Mouse (Mus musculus): ENCODE data around the gene Cpne5. TPM values are rescaled to one million over a fixed set of nuclear protein-coding genes. Genes with fewer than 3 reads are reported as not detected.
"Not testable (repeated sequence)": the region's sequence is repeated elsewhere in the genome, so short reads cannot be mapped to it uniquely, and the experiment has no call there.

Cpne5 gene
- polyA plus RNA-seq, 1 experiment from 2014 or later, result 0.27 TPM

DNA sequence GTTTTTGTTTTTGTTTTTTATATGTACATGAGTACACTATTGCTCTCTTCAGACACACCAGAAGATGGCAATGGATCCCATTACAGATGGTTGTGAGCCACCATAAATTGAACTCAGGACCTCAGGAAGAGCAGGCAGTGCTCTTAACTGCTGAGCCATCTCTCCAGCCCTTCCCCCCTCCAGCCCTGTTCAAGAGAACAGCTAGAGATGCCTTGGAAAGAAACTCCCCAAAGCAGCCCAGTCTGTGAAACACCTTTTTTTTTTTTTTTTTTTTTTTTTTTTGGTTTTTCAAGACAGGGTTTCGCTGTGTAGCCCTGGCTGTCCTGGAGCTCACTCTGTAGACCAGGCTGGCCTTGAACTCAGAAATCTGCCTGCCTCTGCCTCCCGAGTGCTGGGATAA, 29.1 kb upstream of the Cpne5 start:
- not testable (repeated sequence) for DNase-seq, H3K9ac ChIP-seq

DNA sequence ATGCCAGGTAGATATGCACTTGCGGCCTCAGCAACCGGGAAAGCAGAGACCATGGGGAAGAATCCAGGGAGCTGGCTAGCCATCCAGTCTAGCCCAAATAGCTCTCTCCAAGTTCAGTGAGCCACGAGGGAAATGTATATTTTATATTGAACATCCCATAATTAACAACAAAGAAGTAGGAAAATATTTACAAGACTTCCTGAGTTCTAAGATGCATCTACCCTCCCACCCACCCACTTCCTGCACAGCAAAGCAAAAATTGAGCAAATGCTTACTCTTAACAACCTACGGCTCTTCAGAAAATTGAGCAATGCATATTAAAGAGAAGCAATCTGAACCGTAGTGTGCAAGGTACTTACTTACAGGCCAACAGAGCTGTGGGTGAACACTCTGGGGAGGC, 26.8 kb upstream of the Cpne5 start:
- peaks cover 67% of the 10 kb centered on the region for H3K4me1 ChIP-seq (replicated peaks)
- peaks cover 26% of the 10 kb centered on the region for H3K36me3 ChIP-seq
- H3K9ac ChIP-seq, result peak overlapping the region; percentile 87
- DNase-seq (no peak), ATAC-seq (ENCODE audit: low read depth) (no peak)
- H3K27ac ChIP-seq, result peak overlapping the region; percentile 88
- WGBS (ENCODE audit: insufficient replicate concordance), result 59% methylated on average over 5 of the region's 5 CpGs
- no peaks in the 10 kb centered on the region for H3K9me3 ChIP-seq (replicated peaks)
- H3K4me3 ChIP-seq (replicated peaks), result peak overlapping the region; percentile 82
- no peaks in the 10 kb centered on the region for H3K27me3 ChIP-seq
- H3K4me2 ChIP-seq, result peak overlapping the region; percentile 91

More for the DNA sequence above, 29.1 kb upstream of the Cpne5 start:
- H3K4me3 ChIP-seq (replicated peaks); H3K4me2 ChIP-seq; ATAC-seq (ENCODE audit: low read depth); H3K36me3 ChIP-seq; H3K9me3 ChIP-seq (replicated peaks); H3K27me3 ChIP-seq: not testable (repeated sequence)
- WGBS (ENCODE audit: insufficient replicate concordance), result 87% methylated on average over 2 of the region's 2 CpGs
- Histone ChIP-seq H3K27ac (peak overlapping the region; percentile 94; the same call in 1 of the 2 replicates), H3K4me1 (replicated peaks) (peaks cover 60% of the 10 kb centered on the region)

DNA sequence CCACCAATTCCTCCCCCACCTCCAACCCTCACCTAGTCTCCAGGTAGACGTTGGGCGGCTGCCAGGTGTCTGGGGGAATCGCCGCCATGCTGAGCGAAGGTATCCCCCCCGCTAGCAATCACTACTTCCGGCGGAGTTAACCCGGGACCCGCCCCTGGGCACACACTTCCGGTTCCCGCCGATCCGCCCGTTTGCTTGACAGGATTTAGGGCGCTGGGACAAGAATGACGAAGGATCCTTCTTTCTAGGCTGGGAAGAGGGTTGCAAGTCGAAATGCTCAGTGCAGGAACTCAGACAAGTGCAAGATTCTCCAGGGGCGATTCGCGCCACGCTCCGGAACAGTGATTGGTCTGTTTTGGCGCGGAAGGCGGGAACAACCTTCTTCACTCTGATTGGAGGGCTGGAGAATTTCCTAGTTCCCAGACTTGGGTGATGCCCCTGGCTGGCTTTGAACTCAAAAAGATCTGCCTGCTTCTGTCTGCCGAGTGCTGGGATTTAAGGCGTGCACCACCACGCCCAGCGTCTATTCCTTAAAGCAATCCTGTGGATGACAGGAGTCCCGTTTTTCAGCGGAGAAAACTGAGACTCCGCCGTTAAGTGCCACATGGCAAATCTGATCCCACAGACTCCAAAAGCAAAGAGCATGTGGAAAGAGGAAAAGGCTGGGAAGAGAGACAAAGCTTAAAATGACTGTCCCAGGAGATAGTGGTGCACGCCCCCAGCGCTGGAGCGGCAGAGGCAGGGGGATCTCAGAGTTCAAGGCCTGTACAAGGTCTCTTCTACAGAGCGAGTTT, 26.1 kb upstream of the Cpne5 start, which contains the start of gene Ppil1:
Ppil1 (minus strand) TSS at position 347 of the 794 bp plus-strand sequence.
- peak within 1 kb of the TSS; percentile 82 for H3K4me3 ChIP-seq (replicated peaks)
- peak; percentile 75 for DNase-seq
- peak within 1 kb of the TSS; percentile 87 for H3K9ac ChIP-seq
- peak; percentile 57 for ATAC-seq (ENCODE audit: low read depth)
- H3K27me3 ChIP-seq, result no peaks in the 10 kb centered on the region
- 5% methylated on average over 38 of the region's 38 CpGs for WGBS (ENCODE audit: insufficient replicate concordance)
- peaks cover 69% of the 10 kb centered on the region for H3K4me1 ChIP-seq (replicated peaks)
- no peaks in the 10 kb centered on the region for H3K9me3 ChIP-seq (replicated peaks)
- peak within 1 kb of the TSS; percentile 88 for H3K27ac ChIP-seq
- peak within 1 kb of the TSS; percentile 91 for H3K4me2 ChIP-seq
- H3K36me3 ChIP-seq, result peaks cover 33% of the 10 kb centered on the region

DNA sequence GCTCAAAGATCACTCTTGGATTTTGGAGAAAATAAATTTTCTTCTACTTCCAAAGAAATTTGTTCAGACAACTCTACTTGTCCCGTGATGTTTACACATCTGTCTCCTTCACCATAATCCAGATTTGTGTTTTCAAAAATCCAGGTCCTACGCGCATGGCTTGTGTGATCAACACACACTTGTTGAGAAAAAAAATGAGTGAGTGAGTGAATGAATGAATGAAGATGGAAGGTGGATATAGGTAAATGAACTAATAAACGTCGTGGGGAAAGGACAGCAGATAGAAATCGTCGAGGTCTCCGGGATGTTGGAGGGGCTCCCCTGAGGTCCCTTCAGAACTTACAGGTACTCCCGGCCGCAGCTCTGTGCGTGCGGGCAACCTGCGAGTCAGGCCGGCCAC, 25.4 kb upstream of the Cpne5 start:
- H3K4me1 ChIP-seq (replicated peaks), result peaks cover 73% of the 10 kb centered on the region
- H3K9me3 ChIP-seq (replicated peaks), result no peaks in the 10 kb centered on the region
- peak overlapping the region; percentile 88 for H3K27ac ChIP-seq
- H3K4me2 ChIP-seq, result peak overlapping the region; percentile 91
- WGBS (ENCODE audit: insufficient replicate concordance), result under 1% methylated on average over 14 of the region's 14 CpGs
- H3K36me3 ChIP-seq, result peaks cover 39% of the 10 kb centered on the region
- H3K27me3 ChIP-seq, result no peaks in the 10 kb centered on the region
- ATAC-seq (ENCODE audit: low read depth) (0 out of 2 replicates have a peak, but pooled peaks have one; percentile 16), DNase-seq (no peak)
- peak overlapping the region; percentile 87 for H3K9ac ChIP-seq
- peak overlapping the region; percentile 82 for H3K4me3 ChIP-seq (replicated peaks)

DNA sequence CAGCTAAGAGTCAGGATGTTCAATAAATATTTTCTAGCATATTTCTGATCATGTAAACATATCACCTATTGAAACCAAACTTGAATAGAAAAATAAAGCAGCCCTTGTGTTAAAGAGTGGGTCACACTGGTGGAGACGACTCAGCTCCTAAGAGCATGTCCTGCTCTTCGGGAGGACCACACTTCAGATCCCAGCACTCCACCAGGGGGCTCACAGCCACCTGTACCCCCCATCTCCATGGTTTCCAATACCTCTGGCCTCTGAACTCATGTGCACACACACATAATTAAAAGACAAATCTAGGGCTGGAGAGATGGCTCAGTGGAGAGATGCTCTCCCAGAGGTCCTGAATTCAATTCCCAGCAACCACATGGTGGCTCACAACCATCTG, 24.3 kb upstream of the Cpne5 start:
- H3K9ac ChIP-seq, result peak overlapping the region; percentile 87
- H3K9me3 ChIP-seq (replicated peaks), result no peaks in the 10 kb centered on the region
- DNase-seq (no peak), ATAC-seq (ENCODE audit: low read depth) (no peak)
- H3K4me3 ChIP-seq (replicated peaks), result peak overlapping the region; percentile 82
- H3K27ac ChIP-seq, result 0 out of 2 replicates have a peak overlapping the region, but pooled peaks have one; percentile 29
- peaks cover 51% of the 10 kb centered on the region for H3K36me3 ChIP-seq
- H3K4me2 ChIP-seq, result peak overlapping the region; percentile 91
- no peaks in the 10 kb centered on the region for H3K27me3 ChIP-seq
- peaks cover 75% of the 10 kb centered on the region for H3K4me1 ChIP-seq (replicated peaks)
- 26% methylated on average over 2 of the region's 2 CpGs for WGBS (ENCODE audit: insufficient replicate concordance)

DNA sequence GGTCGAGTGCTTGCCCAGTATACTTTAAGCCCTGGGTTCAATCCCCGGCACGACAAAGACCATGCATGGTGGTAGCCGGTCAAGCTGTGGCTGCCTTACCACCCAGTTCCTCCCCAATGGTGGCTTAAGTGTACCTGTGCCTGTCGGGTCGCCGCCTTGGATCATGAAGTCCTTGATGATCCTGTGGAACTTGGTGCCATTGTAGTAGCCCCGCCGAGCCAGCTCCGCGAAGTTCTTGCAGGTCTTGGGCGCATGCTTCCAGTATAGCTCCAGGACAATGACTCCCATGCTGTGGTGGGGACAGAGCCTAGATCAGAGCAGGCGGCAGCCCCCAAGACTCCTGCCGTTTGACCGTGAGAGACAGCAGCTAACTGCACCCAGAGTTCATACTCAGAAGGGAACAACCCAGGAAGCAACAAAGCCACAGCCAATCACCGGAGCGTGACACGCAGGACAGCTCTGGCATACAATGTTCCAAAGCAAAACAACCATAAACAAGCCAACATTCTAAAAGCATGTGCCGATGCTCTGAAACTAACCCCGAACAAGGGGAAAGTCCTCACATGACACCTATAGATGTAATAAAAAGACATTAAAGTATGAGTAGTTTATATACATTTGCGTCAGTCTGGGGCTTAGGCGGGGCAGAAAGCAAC, 23.8 kb upstream of the Cpne5 start:
- peak overlapping the region; percentile 87 for H3K9ac ChIP-seq
- H3K4me2 ChIP-seq, result peak overlapping the region; percentile 91
- H3K27me3 ChIP-seq, result no peaks in the 10 kb centered on the region
- WGBS (ENCODE audit: insufficient replicate concordance), result 77% methylated on average over 22 of the region's 22 CpGs
- H3K4me3 ChIP-seq (replicated peaks), result peak overlapping the region; percentile 82
- H3K36me3 ChIP-seq, result peaks cover 56% of the 10 kb centered on the region
- H3K9me3 ChIP-seq (replicated peaks), result no peaks in the 10 kb centered on the region
- no peak for DNase-seq
- no peak for ATAC-seq (ENCODE audit: low read depth)
- H3K27ac ChIP-seq, result peak overlapping the region; percentile 29; the same call in 1 of the 2 replicates
- peaks cover 79% of the 10 kb centered on the region for H3K4me1 ChIP-seq (replicated peaks)

DNA sequence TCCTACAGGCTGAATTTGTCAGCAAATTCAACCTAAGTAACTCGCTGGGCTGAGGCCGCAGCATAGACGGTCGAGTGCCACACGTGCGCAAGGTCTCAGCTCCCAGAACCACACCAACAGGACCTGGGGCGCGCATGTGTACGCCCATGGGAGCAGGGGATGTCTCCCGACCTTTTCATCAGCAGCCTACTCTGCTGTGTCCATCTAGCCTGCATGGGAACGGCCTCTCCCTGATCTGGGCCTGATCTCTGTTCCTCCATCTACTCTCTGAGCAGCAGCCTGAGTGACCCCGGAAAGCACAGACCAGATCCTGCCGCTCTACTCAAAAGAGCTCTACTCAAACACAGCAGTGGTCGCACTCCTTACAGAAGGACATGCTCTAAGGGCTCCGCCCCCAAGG, 22.5 kb upstream of the Cpne5 start:
- WGBS (ENCODE audit: insufficient replicate concordance), result 86% methylated on average over 15 of the region's 15 CpGs
- peak overlapping the region; percentile 87; the same call in 1 of the 2 replicates for H3K9ac ChIP-seq
- peaks cover 68% of the 10 kb centered on the region for H3K36me3 ChIP-seq
- H3K4me2 ChIP-seq, result peak overlapping the region; percentile 91
- H3K9me3 ChIP-seq (replicated peaks), result no peaks in the 10 kb centered on the region
- no peaks in the 10 kb centered on the region for H3K27me3 ChIP-seq
- ATAC-seq (ENCODE audit: low read depth) (no peak), DNase-seq (no peak)
- peaks cover 75% of the 10 kb centered on the region for H3K4me1 ChIP-seq (replicated peaks)
- H3K4me3 ChIP-seq (replicated peaks), result 0 out of 2 replicates have a peak overlapping the region, but pooled peaks have one; percentile 2
- H3K27ac ChIP-seq, result peak overlapping the region; percentile 55; the same call in 1 of the 2 replicates

DNA sequence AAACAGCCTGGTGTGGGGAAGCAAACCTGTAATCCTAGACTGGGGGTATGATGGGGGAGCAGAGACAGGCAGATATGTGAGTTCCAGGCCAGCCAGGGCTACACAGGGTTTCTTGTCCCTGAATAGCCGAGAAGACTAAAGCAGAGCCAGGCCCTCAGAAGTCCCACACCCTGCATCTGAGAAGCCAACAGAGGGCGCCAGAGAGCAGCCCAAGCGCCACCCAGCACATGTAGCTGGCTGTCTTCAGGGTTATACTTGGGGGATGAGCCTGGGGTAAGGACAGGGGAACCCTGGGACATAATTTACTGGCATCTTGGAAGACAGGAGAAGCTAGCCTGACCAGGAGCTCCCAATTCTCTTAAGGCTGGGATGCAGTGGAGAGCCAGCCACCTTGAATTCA, 21.5 kb upstream of the Cpne5 start:
- peaks cover 65% of the 10 kb centered on the region for H3K4me1 ChIP-seq (replicated peaks)
- H3K9ac ChIP-seq, result peak overlapping the region; percentile 40
- 0 out of 2 replicates have a peak overlapping the region, but pooled peaks have one; percentile 17 for H3K4me2 ChIP-seq
- no peaks in the 10 kb centered on the region for H3K9me3 ChIP-seq (replicated peaks)
- WGBS (ENCODE audit: insufficient replicate concordance), result 10% methylated on average over 3 of the region's 3 CpGs
- H3K4me3 ChIP-seq (replicated peaks), result no peak overlapping the region
- peak; percentile 48 for DNase-seq
- H3K36me3 ChIP-seq, result peaks cover 79% of the 10 kb centered on the region
- H3K27me3 ChIP-seq, result no peaks in the 10 kb centered on the region
- peak; percentile 39; the same call in 1 of the 2 replicates for ATAC-seq (ENCODE audit: low read depth)
- H3K27ac ChIP-seq, result peak overlapping the region; percentile 14; the same call in 1 of the 2 replicates

DNA sequence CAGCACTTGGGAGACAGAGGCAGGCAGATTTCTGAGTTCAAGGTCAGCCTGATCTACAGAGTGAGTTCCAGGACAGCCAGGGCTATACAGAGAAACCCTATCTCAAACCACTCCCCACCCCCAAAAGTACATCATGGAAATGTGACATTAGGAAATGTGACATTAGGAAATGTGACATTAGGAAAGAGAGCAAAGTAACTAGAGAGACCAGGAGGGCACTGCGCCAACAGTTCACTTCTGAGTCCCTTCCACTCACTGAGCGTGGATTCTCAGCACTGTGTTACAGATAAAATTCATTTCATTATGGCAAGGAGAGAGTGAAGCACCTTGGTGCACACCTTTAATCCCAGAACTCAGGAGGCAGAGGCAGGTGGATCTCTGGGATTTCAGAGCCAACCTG, 21.0 kb upstream of the Cpne5 start:
- Histone ChIP-seq H3K9ac (no peak overlapping the region), H3K4me1 (replicated peaks) (peaks cover 61% of the 10 kb centered on the region), H3K36me3 (peaks cover 84% of the 10 kb centered on the region), H3K27ac (no peak overlapping the region), H3K27me3 (no peaks in the 10 kb centered on the region), H3K9me3 (replicated peaks) (no peaks in the 10 kb centered on the region), H3K4me3 (replicated peaks) (no peak overlapping the region), H3K4me2 (no peak overlapping the region)
- DNase-seq (no peak), ATAC-seq (ENCODE audit: low read depth) (no peak)
- 82% methylated on average over 2 of the region's 2 CpGs for WGBS (ENCODE audit: insufficient replicate concordance)

DNA sequence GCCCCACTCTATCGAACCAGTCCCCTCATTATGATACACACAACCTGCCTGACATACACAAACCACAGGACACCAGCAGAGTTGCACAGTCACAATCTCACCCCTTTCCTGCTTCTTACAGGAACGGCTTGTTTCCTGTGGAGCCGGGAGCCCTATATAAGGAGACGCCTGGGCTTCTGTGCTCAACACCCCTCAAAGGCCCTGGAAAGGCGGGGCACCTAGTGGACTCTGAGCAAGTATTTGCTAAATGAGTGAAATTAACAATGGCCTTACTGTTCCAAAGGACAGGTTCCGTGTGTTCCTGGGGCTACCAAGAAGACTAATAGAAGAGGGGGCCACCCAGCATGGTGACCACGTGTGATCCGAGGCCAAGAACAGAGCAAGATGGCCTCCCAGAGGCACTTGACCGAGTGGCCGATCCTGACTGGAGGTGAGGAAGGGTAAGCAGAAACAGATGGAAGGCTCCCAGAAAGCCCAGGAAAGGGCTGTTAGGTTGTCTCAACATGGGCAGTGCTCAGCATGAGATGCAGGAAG, 20.1 kb upstream of the Cpne5 start:
- DNase-seq (no peak), ATAC-seq (ENCODE audit: low read depth) (no peak)
- Histone ChIP-seq H3K27ac (no peak overlapping the region; the same call in 1 of the 2 replicates), H3K9ac (no peak overlapping the region), H3K4me2 (no peak overlapping the region), H3K4me3 (replicated peaks) (no peak overlapping the region), H3K36me3 (peaks cover 91% of the 10 kb centered on the region), H3K9me3 (replicated peaks) (no peaks in the 10 kb centered on the region), H3K4me1 (replicated peaks) (peaks cover 61% of the 10 kb centered on the region), H3K27me3 (no peaks in the 10 kb centered on the region)
- WGBS (ENCODE audit: insufficient replicate concordance), result 82% methylated on average over 10 of the region's 10 CpGs

DNA sequence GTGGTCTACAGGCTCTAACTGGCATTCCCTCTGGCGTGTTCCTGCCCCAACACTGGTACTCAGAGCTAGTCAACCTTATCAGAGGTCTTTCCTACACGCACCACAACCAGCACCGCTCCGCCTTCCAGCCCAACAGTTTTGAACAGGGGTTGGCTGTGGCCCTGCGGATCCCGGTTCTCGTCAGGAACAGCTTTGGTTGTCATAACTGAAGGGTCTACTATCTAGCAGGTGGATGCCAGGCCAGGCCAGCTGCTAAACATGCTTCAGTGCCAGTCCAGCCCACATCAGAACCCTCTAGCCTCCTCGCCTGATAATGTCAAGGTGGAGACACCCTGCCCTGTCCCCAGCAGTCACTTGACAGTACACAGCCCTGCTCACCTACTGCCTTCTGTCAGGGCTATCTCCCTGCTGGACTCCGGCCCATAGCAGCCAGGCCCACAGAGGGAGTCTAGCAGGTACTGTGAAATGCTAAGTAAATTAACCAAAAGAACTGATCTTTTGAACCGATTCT, 19.1 kb upstream of the Cpne5 start:
- no peak overlapping the region for H3K27ac ChIP-seq
- ATAC-seq (ENCODE audit: low read depth) (no peak), DNase-seq (no peak)
- no peak overlapping the region for H3K9ac ChIP-seq
- H3K4me2 ChIP-seq, result no peak overlapping the region
- no peaks in the 10 kb centered on the region for H3K27me3 ChIP-seq
- no peaks in the 10 kb centered on the region for H3K9me3 ChIP-seq (replicated peaks)
- H3K4me1 ChIP-seq (replicated peaks), result peaks cover 59% of the 10 kb centered on the region
- no peak overlapping the region for H3K4me3 ChIP-seq (replicated peaks)
- H3K36me3 ChIP-seq, result peaks cover 98% of the 10 kb centered on the region
- 79% methylated on average over 10 of the region's 10 CpGs for WGBS (ENCODE audit: insufficient replicate concordance)
